Mouse (Mus musculus) cerebellum, adult 2 months (tissue): ENCODE data around the gene Atox1.

ENCODE experiments used
- CTCF ChIP-seq: fragments of 200-500 bp; IDR thresholded peaks from 2 replicates; pipeline ENCODE4 v1.5.1; 2011; ENCODE audit warnings: low read depth, mild to moderate bottlenecking, control low read depth, low read length, moderate library complexity, borderline replicate concordance; ENCODE audit not compliant: insufficient read depth
- POLR2A ChIP-seq: fragments of 200-500 bp; IDR thresholded peaks from 2 replicates; pipeline ENCODE4 v1.6.1; 2011; ENCODE audit warnings: low read length, control low read depth, borderline replicate concordance; ENCODE audit not compliant: insufficient read depth

- no peak for TF ChIP-seq POLR2A
- no peak for TF ChIP-seq CTCF
Observed at GRCm38 (mm10) chr11:55412034-55412433, 49.0 kb downstream of the Atox1 start.
